Mouse (Mus musculus) small intestine, adult 2 months (tissue): ENCODE measurements at regions not wholly inside any gene's neighbourhood (a gene's known extent, or its start where the extent isn't known, plus 50 kb on each side); places are given as distances from the start of the nearest gene placed in this dataset.

Experiments
- CTCF ChIP-seq: fragments of 200-500 bp; IDR thresholded peaks from 2 replicates; pipeline ENCODE4 v1.5.1; 2012; ENCODE audit warnings: low read depth, mild to moderate bottlenecking, control low read depth, inconsistent platforms, low read length, moderate library complexity, mixed read lengths; ENCODE audit not compliant: insufficient replicate concordance, insufficient read length; ENCODE audit errors: extremely low read depth
- POLR2A ChIP-seq: fragments of 200-500 bp; IDR thresholded peaks from 2 replicates; pipeline ENCODE4 v1.6.1; 2012; ENCODE audit warnings: low read depth, mild to moderate bottlenecking, control low read depth, inconsistent platforms, low read length, moderate library complexity

DNA sequence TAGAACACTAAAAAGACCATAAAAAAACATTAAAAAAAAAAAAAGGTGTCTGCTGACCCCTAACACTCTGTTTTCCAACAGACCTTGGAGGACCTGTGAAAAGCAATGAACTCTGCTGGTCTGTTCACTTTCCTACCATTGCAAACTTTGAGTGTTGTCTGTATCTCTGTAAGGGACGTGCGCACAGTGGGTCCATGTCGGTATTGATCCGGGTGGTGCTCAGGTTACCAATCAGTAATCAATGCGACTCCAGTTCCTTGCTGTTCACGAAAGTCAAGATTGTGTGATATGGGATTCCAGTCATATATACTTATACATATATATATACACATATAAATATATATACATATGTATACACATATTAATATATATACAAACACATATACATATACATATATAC, 2586.5 kb downstream of the Gm37988 start:
- no peak for TF ChIP-seq POLR2A
- TF ChIP-seq CTCF = no peak
